Mouse (Mus musculus): ENCODE measurements at regions not wholly inside any gene's neighbourhood (a gene's known extent, or its start where the extent isn't known, plus 50 kb on each side); places are given as distances from the start of the nearest gene placed in this dataset.

- no peak for ATAC-seq (replicated peaks; ENCODE audit: poor library complexity, severe bottlenecking)
Observed at GRCm38 (mm10) chr15:62524628-62525027, 1320.3 kb downstream of the Gsdmc2 start.

- ATAC-seq (replicated peaks; ENCODE audit: poor library complexity, severe bottlenecking), result no peak
Observed at GRCm38 (mm10) chr15:62524135-62524534, 1320.8 kb downstream of the Gsdmc2 start.

GRCm38 (mm10) chr15:62513462-62513861 lies 1331.5 kb downstream of the Gsdmc2 start:
- ATAC-seq (replicated peaks; ENCODE audit: poor library complexity, severe bottlenecking), result no peak

- no peak for ATAC-seq (replicated peaks; ENCODE audit: poor library complexity, severe bottlenecking)
Observed at GRCm38 (mm10) chr15:62511461-62511860, 1333.5 kb downstream of the Gsdmc2 start.

- no peak for ATAC-seq (replicated peaks; ENCODE audit: poor library complexity, severe bottlenecking)
Observed at GRCm38 (mm10) chr15:62503866-62504265, 1341.1 kb downstream of the Gsdmc2 start.

GRCm38 (mm10) chr15:62500966-62501365 lies 1344.0 kb downstream of the Gsdmc2 start:
- ATAC-seq (replicated peaks; ENCODE audit: poor library complexity, severe bottlenecking), result no peak

GRCm38 (mm10) chr15:62500522-62500921 lies 1344.5 kb downstream of the Gsdmc2 start:
- ATAC-seq (replicated peaks; ENCODE audit: poor library complexity, severe bottlenecking), result no peak

- no peak for ATAC-seq (replicated peaks; ENCODE audit: poor library complexity, severe bottlenecking)
Observed at GRCm38 (mm10) chr15:62496193-62496592, 1348.8 kb downstream of the Gsdmc2 start.

- ATAC-seq (replicated peaks; ENCODE audit: poor library complexity, severe bottlenecking), result no peak
Observed at GRCm38 (mm10) chr15:62492350-62492749, 1352.6 kb downstream of the Gsdmc2 start.

GRCm38 (mm10) chr15:62490548-62490947 lies 1354.4 kb downstream of the Gsdmc2 start:
- ATAC-seq (replicated peaks; ENCODE audit: poor library complexity, severe bottlenecking), result no peak

- no peak for ATAC-seq (replicated peaks; ENCODE audit: poor library complexity, severe bottlenecking)
Observed at GRCm38 (mm10) chr15:62486540-62486939, 1358.4 kb downstream of the Gsdmc2 start.

- ATAC-seq (replicated peaks; ENCODE audit: poor library complexity, severe bottlenecking), result no peak
Observed at GRCm38 (mm10) chr15:62484350-62484749, 1360.6 kb downstream of the Gsdmc2 start.

- no peak for ATAC-seq (replicated peaks; ENCODE audit: poor library complexity, severe bottlenecking)
Observed at GRCm38 (mm10) chr15:62483534-62483933, 1361.4 kb downstream of the Gsdmc2 start.

GRCm38 (mm10) chr15:62482357-62482756 lies 1362.6 kb downstream of the Gsdmc2 start:
- no peak for ATAC-seq (replicated peaks; ENCODE audit: poor library complexity, severe bottlenecking)

- ATAC-seq (replicated peaks; ENCODE audit: poor library complexity, severe bottlenecking), result no peak
Observed at GRCm38 (mm10) chr15:62477779-62478178, 1367.2 kb downstream of the Gsdmc2 start.

- ATAC-seq (replicated peaks; ENCODE audit: poor library complexity, severe bottlenecking), result no peak
Observed at GRCm38 (mm10) chr15:62476452-62476851, 1368.5 kb downstream of the Gsdmc2 start.

- no peak for ATAC-seq (replicated peaks; ENCODE audit: poor library complexity, severe bottlenecking)
Observed at GRCm38 (mm10) chr15:62470683-62471331, 1374.2 kb downstream of the Gsdmc2 start.

GRCm38 (mm10) chr15:62468076-62468475 lies 1376.9 kb downstream of the Gsdmc2 start:
- no peak for ATAC-seq (replicated peaks; ENCODE audit: poor library complexity, severe bottlenecking)

- ATAC-seq (replicated peaks; ENCODE audit: poor library complexity, severe bottlenecking), result no peak
Observed at GRCm38 (mm10) chr15:62466856-62467255, 1378.1 kb downstream of the Gsdmc2 start.

- no peak for ATAC-seq (replicated peaks; ENCODE audit: poor library complexity, severe bottlenecking)
Observed at GRCm38 (mm10) chr15:62465026-62465839, 1379.7 kb downstream of the Gsdmc2 start.

- no peak for ATAC-seq (replicated peaks; ENCODE audit: poor library complexity, severe bottlenecking)
Observed at GRCm38 (mm10) chr15:62462698-62463097, 1382.3 kb downstream of the Gsdmc2 start.

All from granulocyte monocyte progenitor cell, adult 5-6 weeks (primary cell).